Mouse (Mus musculus) small intestine, adult 2 months (tissue): ENCODE results near the gene Gm37240.

Source experiments
- CTCF ChIP-seq: fragments of 200-500 bp; IDR thresholded peaks from 2 replicates; pipeline ENCODE4 v1.5.1; 2012; ENCODE audit warnings: low read depth, mild to moderate bottlenecking, control low read depth, inconsistent platforms, low read length, moderate library complexity, mixed read lengths; ENCODE audit not compliant: insufficient replicate concordance, insufficient read length; ENCODE audit errors: extremely low read depth
- POLR2A ChIP-seq: fragments of 200-500 bp; IDR thresholded peaks from 2 replicates; pipeline ENCODE4 v1.6.1; 2012; ENCODE audit warnings: low read depth, mild to moderate bottlenecking, control low read depth, inconsistent platforms, low read length, moderate library complexity

DNA sequence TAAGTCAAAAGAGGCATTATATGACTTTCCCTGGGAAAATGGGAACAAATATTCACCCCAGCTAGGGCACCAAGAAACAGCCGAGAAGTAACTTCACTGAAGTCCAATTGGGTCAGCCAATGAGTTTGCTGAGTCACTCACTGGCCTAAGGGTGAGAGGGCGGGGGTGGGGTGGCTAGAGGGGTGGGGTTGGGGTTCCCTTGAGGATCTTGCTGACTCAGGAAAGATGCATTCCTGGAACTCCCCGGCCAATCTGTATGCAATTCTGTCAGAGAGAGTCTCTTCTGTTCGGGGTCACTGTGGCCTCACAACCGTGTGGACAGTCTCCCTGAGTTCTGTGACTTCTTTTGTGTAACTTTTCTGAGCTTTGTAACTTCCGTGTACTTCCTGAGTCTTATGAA lies 635.7 kb downstream of the Gm37240 start:
- TF ChIP-seq POLR2A (no peak), CTCF (no peak)
